ENCODE assay signal across 25 mouse cellular contexts in the genomic region with DNA sequence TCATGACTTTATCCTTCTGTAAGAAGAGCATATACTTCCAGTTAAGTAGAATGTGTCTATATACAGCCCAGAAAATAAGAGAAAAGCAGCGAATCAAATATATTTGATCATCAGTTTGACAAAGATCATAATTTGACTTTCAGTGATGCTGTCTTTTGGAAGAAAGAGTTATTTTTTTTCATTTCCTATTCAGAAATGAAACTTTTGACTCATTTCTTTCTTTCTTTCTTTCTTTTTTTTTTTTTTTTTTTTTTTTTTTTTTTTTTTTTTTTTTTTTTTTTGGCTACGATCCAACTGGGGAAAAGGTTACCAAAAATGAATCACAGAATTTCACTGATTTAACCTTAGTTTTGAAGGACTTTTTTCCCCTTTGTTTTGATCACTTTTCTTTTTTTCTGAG.
"Had no signal": no experiment of that assay in that cellular context is flagged by ENCODE, and none has a peak within 500 bp of the region (broad histone marks: within the 10 kb centered on the region; RNA-seq: fewer than 3 reads in every experiment).

No protein-coding gene starts in this region.

- H3K4me1 ChIP-seq: embryonic facial prominence, embryonic 10.5 days; forebrain, embryonic 10.5 days; forebrain, embryonic 12.5 days; forebrain, embryonic 13.5 days; forebrain, embryonic 15.5 days; heart, embryonic 10.5 days had no signal

- H3K4me2 ChIP-seq: embryonic facial prominence, embryonic 12.5 days; embryonic facial prominence, embryonic 13.5 days; embryonic facial prominence, embryonic 15.5 days; forebrain, embryonic 12.5 days; forebrain, embryonic 13.5 days; forebrain, embryonic 15.5 days had no signal

- H3K27me3 ChIP-seq: embryonic facial prominence, embryonic 12.5 days; embryonic facial prominence, embryonic 13.5 days; embryonic facial prominence, embryonic 15.5 days; forebrain, embryonic 12.5 days; forebrain, embryonic 13.5 days; forebrain, embryonic 15.5 days had no signal

- H3K27ac ChIP-seq: embryonic facial prominence, embryonic 10.5 days; embryonic facial prominence, embryonic 15.5 days; forebrain, embryonic 10.5 days; forebrain, embryonic 12.5 days; forebrain, embryonic 13.5 days; forebrain, embryonic 15.5 days; gastrocnemius, adult 2 months; heart, adult 2 months; heart, embryonic 10.5 days had no signal

- H3K4me3 ChIP-seq: embryonic facial prominence, embryonic 10.5 days; embryonic facial prominence, embryonic 12.5 days; embryonic facial prominence, embryonic 13.5 days; embryonic facial prominence, embryonic 15.5 days; erythroblast, embryonic 14.5 days; forebrain, embryonic 10.5 days; forebrain, embryonic 12.5 days; forebrain, embryonic 13.5 days; forebrain, embryonic 15.5 days; gastrocnemius, adult 2 months; heart, adult 2 months; heart, embryonic 10.5 days had no signal

- H3K36me3 ChIP-seq: embryonic facial prominence, embryonic 10.5 days; embryonic facial prominence, embryonic 12.5 days; embryonic facial prominence, embryonic 13.5 days; embryonic facial prominence, embryonic 15.5 days; forebrain, embryonic 10.5 days; forebrain, embryonic 12.5 days; forebrain, embryonic 15.5 days; heart, embryonic 10.5 days had no signal

- ATAC-seq: forebrain, embryonic 13.5 days; forebrain, embryonic 14.5 days; forebrain, embryonic 15.5 days; forebrain, embryonic 16.5 days; forebrain, postnatal 0 days had no signal

- H3K9ac ChIP-seq: embryonic facial prominence, embryonic 12.5 days; embryonic facial prominence, embryonic 13.5 days; embryonic facial prominence, embryonic 15.5 days; forebrain, embryonic 12.5 days; forebrain, embryonic 13.5 days; forebrain, embryonic 15.5 days; forebrain, postnatal 0 days had no signal

- H3K9me3 ChIP-seq: embryonic facial prominence, embryonic 10.5 days; embryonic facial prominence, embryonic 12.5 days; embryonic facial prominence, embryonic 13.5 days; embryonic facial prominence, embryonic 15.5 days; forebrain, embryonic 10.5 days; forebrain, embryonic 12.5 days; forebrain, embryonic 13.5 days; forebrain, embryonic 15.5 days; heart, embryonic 10.5 days had no signal

- DNase-seq: cerebellum, postnatal 14 days; cerebellum, postnatal 25 days; cerebellum, postnatal 36 days; embryo, embryonic 11 days; forebrain, postnatal 0 days; gastrocnemius, adult 2 months; gastrocnemius, postnatal 10 days; gastrocnemius, postnatal 14 days; gastrocnemius, postnatal 25 days; gastrocnemius, postnatal 36 days; heart, adult 11 months; heart, adult 18-20 months; heart, adult 2 months had no signal
